Mouse (Mus musculus) heart, adult 2 months (tissue): Measurements from ENCODE around the gene Tapbp. TPM values are rescaled to one million over a fixed set of nuclear protein-coding genes. Genes with fewer than 3 reads are reported as not detected.
"Not testable (repeated sequence)": the region's sequence is repeated elsewhere in the genome, so short reads cannot be mapped to it uniquely, and the experiment has no call there.

Experiments
- DNase-seq, 2 experiments: peaks; one replicate each; pipeline ENCODE4 v3.0.0; 2021
- H3K27ac ChIP-seq: fragments of 200-600 bp; 2 replicates; pipeline ENCODE4 v1.8.1; 2022
- H3K27me3 ChIP-seq: fragments of 200-500 bp; 2 replicates; pipeline ENCODE4 v1.6.1; 2012; ENCODE audit warnings: mild to moderate bottlenecking, low read length, inconsistent platforms, mixed read lengths; ENCODE audit not compliant: control insufficient read depth, insufficient read depth
- H3K36me3 ChIP-seq: fragments of 200-500 bp; 2 replicates; pipeline ENCODE4 v1.6.1; 2012; ENCODE audit warnings: low read length, inconsistent platforms; ENCODE audit not compliant: control insufficient read depth, insufficient read depth
- H3K4me1 ChIP-seq: fragments of 200-500 bp; 2 replicates; pipeline ENCODE4 v1.6.1; 2011; ENCODE audit warnings: low read length; ENCODE audit not compliant: control insufficient read depth, insufficient read depth
- H3K4me3 ChIP-seq: fragments of 200-600 bp; 2 replicates; pipeline ENCODE4 v1.8.1; 2022
- H3K79me2 ChIP-seq: fragments of 200-500 bp; replicated peaks from 2 replicates; pipeline ENCODE4 v1.6.1; 2012; ENCODE audit warnings: mild to moderate bottlenecking, inconsistent platforms, low read length, moderate library complexity, mixed read lengths; ENCODE audit not compliant: control insufficient read depth, insufficient read depth
- H3K9ac ChIP-seq: fragments of 200-500 bp; 2 replicates; pipeline ENCODE4 v1.6.1; 2012; ENCODE audit warnings: low read depth, mild to moderate bottlenecking, control low read depth, inconsistent platforms, low read length, mixed read lengths
- CTCF ChIP-seq: fragments of 200-600 bp; IDR thresholded peaks from 2 replicates; pipeline ENCODE4 v1.8.1; 2022; ENCODE audit warnings: antibody characterized with exemption, mild to moderate bottlenecking, moderate library complexity
- EP300 ChIP-seq: fragments of 200-500 bp; IDR thresholded peaks from 2 replicates; pipeline ENCODE4 v1.6.1; 2011; ENCODE audit warnings: low read depth, low read length, control low read depth; ENCODE audit not compliant: insufficient read depth
- POLR2A ChIP-seq: fragments of 200-500 bp; IDR thresholded peaks from 2 replicates; pipeline ENCODE4 v1.6.1; 2011; ENCODE audit warnings: mild to moderate bottlenecking, low read depth, low read length, control low read depth; ENCODE audit not compliant: insufficient read depth
- WGBS: fragments of 180-500 bp; shearing (Covaris S2); methylation state at CpG from one replicate; pipeline ENCODE4 v1.1.7; 2018; 5-methylcytosine and 5-hydroxymethylcytosine counted together
- intact Hi-C: fragments of 180-260 bp; cut with DNase I; formaldehyde crosslinking; loops from one replicate; pipeline ENCODE4 v1.15.1; 2025
- long read RNA-seq: library from polyadenylated mRNA; stranded (forward); transcript quantifications from one replicate; pipeline ENCODE4 v2.0.0, GENCODE M21; 2021
- polyA plus RNA-seq: library from polyadenylated mRNA; depleted of rRNA; stranded (reverse); fragments of >200 nt; gene quantifications from 2 replicates; pipeline ENCODE4 v1.2.3, GENCODE M21; 2012; rRNA removed
- total RNA-seq, 2 experiments: library from RNA; stranded (reverse); gene quantifications; 2 replicates each; pipeline ENCODE4 v1.2.3; 2021

Gene Tapbp
- total RNA-seq (100 to 1,000 TPM in 1 of 2 experiments, 10 to 100 TPM in 1; 98.9 to 124 TPM), polyA plus RNA-seq (62.5 and 75.7 TPM in 2 replicates)
- long read RNA-seq, transcript Tapbp-206 (8 exons, 2,589 nt): major isoform, 48 of 116 reads
- long read RNA-seq, transcript Tapbp-201 (8 exons, 2,898 nt): minor isoform, 47 of 116 reads
- long read RNA-seq, partial matches to known transcripts: 15 of 116 reads
- long read RNA-seq, other reads (novel, unspliced or antisense): 6 of 116 reads

DNA sequence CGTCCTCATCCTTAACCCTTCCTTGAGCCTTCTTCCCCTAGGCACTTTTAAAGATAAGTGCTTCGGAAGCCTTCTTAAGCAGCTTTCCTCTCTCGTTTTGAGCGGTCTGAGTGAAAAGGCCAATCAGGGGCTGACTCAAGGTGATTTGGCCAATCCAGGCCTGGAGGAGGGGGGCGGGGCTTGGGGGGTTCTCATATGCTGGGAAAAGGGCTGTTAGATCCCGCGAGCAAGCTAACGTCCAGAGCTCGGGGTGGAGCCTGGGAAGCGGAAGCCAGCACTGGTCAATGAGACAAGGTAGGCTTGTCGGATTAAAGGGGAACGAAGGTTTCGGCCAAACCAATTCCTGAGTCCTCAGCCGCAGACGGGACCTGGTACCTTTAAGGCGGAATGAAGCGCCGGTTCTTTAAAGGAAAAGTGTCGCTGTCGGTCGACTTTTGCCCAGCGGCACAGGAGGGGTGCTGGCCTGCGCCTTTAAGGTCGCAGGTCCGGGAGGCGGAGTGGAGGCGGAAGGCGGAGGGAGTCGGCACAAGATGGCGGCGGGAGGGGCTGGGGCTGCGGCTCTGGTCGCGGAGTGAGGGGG lies at the start of gene Tapbp, which contains the start of gene Zbtb22:
TSS of gene Tapbp (plus strand) at position 229 of the 580 bp plus-strand sequence.
TSS of gene Zbtb22 (plus strand) at position 234 of the 580 bp plus-strand sequence.
- Histone ChIP-seq H3K79me2 (no peaks in the 10 kb centered on the region), H3K9ac (peak within 1 kb of the TSS; percentile 33), H3K27ac (peak within 1 kb of the TSS; percentile 62), H3K36me3 (peaks cover 3% of the 10 kb centered on the region; the same call in 1 of the 2 replicates), H3K4me3 (peak within 1 kb of the TSS; percentile 59), H3K27me3 (no peaks in the 10 kb centered on the region), H3K4me1 (peaks cover 4% of the 10 kb centered on the region)
- no peak for TF ChIP-seq CTCF
- peak; percentile 50; the same call in 1 of the 2 replicates for TF ChIP-seq POLR2A
- peak; percentile 74; the same call in 1 of the 2 replicates for TF ChIP-seq EP300
- intact Hi-C loops: no loop called here
- under 1% methylated on average over 34 of the region's 34 CpGs for WGBS
- peak; percentile 95 to 97 for DNase-seq

DNA sequence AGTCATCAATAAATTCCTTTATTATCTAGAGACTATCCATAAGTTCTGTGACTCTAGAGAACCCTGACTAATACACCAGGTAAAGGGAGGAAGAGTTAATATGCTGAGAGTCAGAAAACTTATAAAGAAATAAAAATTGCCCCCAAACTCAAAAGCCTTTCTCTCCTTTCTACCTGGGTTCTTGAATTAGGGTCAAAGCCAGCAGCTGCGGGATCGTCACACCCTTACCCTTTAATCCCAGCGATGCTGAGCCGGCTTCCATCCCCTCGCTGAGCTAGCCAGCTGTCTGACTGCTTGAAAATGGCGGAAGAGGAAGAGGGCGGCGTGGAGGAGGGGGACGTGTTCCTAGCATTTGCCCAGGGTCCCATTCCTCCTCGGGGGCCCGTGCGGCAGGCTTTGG lies 42.2 kb upstream of the Tapbp start, which contains the start of gene Gm7029:
TSS of gene Gm7029 (plus strand) at position 301 of the 400 bp plus-strand sequence.
- H3K27ac ChIP-seq, H3K36me3 ChIP-seq, H3K4me3 ChIP-seq, H3K27me3 ChIP-seq, H3K79me2 ChIP-seq, DNase-seq, intact Hi-C loops, H3K9ac ChIP-seq, H3K4me1 ChIP-seq: not testable (repeated sequence)
- WGBS: 69% methylated on average over 3 of the region's 12 CpGs

DNA sequence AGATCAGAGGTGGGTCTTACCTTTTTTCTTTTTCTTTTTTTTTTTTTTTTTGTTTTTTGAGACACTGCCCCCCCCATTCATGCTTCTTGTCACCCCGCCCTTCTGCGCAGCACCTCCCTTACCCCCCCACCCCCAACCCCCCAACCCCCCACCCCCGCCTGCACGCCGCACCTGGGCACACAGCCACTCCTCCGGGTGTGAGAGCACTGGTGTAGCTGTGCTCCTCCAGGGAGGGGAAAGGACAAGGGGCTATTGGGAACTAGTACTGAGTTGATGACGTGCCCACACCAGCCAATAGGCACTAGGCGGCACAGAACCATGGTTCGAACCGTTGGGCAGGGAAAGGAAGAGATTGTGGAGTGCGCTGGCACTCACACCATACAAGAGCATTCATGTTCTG lies 41.3 kb upstream of the Tapbp start:
- 89% methylated on average over 11 of the region's 11 CpGs for WGBS
- Histone ChIP-seq H3K4me1 (no peaks in the 10 kb centered on the region), H3K79me2 (no peaks in the 10 kb centered on the region), H3K9ac (no peak overlapping the region), H3K27me3 (no peaks in the 10 kb centered on the region), H3K27ac (no peak overlapping the region; the same call in 1 of the 2 replicates), H3K4me3 (no peak overlapping the region), H3K36me3 (no peaks in the 10 kb centered on the region)
- TF ChIP-seq CTCF: no peak
- TF ChIP-seq POLR2A: no peak
- TF ChIP-seq EP300: no peak
- DNase-seq: no peak
- intact Hi-C loops: no loop called here

DNA sequence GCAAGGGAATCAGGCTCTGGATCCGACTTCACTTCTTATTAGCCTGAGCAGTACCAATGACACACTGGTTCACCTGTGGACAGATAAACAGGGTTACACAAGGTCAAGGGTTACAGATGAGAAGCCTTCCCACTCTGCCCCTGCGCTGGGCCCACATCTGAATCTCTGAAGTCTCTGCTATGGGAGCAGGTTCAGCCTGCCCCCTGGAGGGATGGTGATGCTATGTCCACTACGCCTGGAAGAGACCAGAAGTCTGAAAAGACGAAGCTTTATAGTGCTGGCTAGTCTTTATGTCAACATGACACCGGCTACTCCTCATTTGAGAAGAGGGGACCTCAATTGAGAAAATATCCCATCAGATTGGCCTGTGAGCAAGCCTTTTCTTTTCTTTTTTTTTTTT lies 39.9 kb upstream of the Tapbp start:
- H3K4me3 ChIP-seq, H3K27me3 ChIP-seq, H3K4me1 ChIP-seq, H3K36me3 ChIP-seq, H3K79me2 ChIP-seq, H3K27ac ChIP-seq, H3K9ac ChIP-seq, intact Hi-C loops, DNase-seq: not testable (repeated sequence)
- peak; percentile 45 for TF ChIP-seq CTCF
- 86% methylated on average over 5 of the region's 5 CpGs for WGBS

DNA sequence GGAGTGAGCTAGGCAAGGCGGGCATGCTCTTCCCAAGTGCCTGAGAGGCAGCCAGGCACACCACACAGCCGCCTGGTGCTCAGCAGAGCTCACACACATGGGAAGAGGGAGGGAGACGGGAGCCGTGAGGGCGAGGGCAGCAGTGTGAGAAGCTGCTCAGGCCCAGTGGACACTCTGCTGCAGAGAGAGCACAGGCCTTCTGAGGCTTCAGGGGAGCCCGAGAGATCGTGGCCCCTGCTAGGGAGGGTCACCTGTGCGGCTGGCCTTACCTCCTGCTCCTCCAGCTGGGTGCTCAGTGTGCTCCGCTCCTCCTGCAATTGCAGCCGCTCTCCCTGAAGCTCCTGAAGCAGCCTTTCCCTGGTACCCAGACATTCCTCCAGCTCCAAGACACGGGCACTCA lies 31.4 kb upstream of the Tapbp start:
- H3K27me3 ChIP-seq, H3K27ac ChIP-seq, H3K36me3 ChIP-seq, intact Hi-C loops, H3K9ac ChIP-seq, DNase-seq, H3K4me1 ChIP-seq, H3K79me2 ChIP-seq, H3K4me3 ChIP-seq: not testable (repeated sequence)
- WGBS: 91% methylated on average over 10 of the region's 11 CpGs

DNA sequence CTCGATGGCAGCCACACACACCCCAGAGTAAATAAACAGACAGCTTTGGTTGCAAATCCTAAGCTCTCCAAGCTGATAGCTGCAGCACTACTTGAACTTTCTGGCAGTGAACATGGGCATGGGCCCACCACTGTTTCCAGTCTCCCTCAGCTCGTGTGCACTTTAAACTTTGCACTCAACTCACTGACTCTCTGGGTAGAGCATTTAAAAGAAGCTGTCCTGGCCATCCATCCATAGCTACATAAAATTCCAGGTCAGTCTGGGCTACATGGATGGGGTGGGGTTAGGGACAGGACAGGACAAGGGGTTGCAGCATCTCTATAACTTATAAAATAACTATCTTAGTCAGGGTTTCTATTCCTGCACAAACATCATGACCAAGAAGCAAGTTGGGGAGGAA lies 27.9 kb upstream of the Tapbp start:
- H3K27me3 ChIP-seq, H3K79me2 ChIP-seq, H3K36me3 ChIP-seq, H3K4me1 ChIP-seq, H3K9ac ChIP-seq, H3K27ac ChIP-seq, DNase-seq, H3K4me3 ChIP-seq: not testable (repeated sequence)
- intact Hi-C loops: loop anchor here (5.0 kb wide), 1 partner anchor 46 kb away; the partner anchor contains the start of gene Cd320
- WGBS: 38% methylated on average over 2 of the region's 2 CpGs

DNA sequence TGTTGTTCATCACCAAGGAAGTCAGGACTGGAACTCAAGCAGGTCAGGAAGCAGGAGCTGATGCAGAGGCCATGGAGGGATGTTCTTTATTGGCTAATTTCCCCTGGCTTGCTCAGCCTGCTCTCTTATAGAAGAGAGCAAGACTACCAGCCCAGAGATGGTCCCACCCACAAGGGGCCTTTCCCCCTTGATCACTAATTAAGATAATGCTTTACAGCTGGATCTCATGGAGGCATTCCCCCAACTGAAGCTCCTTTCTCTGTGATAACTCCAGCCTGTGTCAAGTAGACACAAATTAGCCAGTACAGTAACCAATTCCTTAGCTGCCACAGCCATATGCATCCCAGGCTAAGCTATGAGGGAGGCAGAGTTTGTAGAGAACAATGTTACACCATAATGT lies 27.5 kb upstream of the Tapbp start:
- DNase-seq, H3K4me3 ChIP-seq, H3K9ac ChIP-seq, H3K36me3 ChIP-seq, H3K79me2 ChIP-seq, H3K27ac ChIP-seq, H3K27me3 ChIP-seq, H3K4me1 ChIP-seq: not testable (repeated sequence)
- intact Hi-C loops: loop anchor here (5.0 kb wide), 1 partner anchor 46 kb away; the partner anchor contains the start of gene Cd320

DNA sequence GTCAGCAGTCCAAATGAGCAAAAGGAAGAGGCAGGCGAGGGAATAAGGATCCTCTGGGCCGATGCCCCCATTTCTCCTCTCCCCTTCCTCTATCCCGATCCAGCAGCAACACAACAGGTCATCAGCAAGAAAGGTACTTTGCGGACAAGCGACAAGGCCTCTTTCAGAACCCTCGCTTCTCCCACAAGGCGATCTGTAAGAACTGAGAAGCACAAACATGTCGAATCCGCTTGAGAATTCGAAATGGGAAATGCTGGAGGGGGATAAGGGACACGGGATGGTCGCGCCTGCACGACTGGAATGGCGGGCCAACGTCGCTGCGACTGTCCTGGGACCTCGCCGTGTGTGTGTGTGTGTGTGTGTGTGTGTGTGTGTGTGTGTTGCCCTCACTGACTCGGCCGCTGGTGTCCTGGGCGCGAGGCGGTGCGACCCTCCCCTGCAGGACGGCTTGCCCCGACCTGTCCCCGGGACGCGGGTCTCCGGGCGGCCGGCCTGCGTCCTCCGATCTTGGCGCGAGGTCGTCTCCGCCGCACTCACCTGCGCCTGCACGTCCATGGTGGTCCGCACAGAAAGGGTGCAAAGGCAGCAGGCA lies 25.7 kb upstream of the Tapbp start:
- not testable (repeated sequence) for H3K4me1 ChIP-seq, H3K79me2 ChIP-seq, DNase-seq, H3K27me3 ChIP-seq, H3K36me3 ChIP-seq, H3K27ac ChIP-seq
- intact Hi-C loops: loop anchor here (5.0 kb wide), 1 partner anchor 48 kb away; the partner anchor contains the start of gene Cd320
- Histone ChIP-seq H3K4me3 (peak overlapping the region; percentile 61), H3K9ac (peak overlapping the region; percentile 53)
- 2% methylated on average over 35 of the region's 44 CpGs for WGBS
